Mouse (Mus musculus): ENCODE measurements at regions not wholly inside any gene's neighbourhood (a gene's known extent, or its start where the extent isn't known, plus 50 kb on each side); places are given as distances from the start of the nearest gene placed in this dataset.

DNA sequence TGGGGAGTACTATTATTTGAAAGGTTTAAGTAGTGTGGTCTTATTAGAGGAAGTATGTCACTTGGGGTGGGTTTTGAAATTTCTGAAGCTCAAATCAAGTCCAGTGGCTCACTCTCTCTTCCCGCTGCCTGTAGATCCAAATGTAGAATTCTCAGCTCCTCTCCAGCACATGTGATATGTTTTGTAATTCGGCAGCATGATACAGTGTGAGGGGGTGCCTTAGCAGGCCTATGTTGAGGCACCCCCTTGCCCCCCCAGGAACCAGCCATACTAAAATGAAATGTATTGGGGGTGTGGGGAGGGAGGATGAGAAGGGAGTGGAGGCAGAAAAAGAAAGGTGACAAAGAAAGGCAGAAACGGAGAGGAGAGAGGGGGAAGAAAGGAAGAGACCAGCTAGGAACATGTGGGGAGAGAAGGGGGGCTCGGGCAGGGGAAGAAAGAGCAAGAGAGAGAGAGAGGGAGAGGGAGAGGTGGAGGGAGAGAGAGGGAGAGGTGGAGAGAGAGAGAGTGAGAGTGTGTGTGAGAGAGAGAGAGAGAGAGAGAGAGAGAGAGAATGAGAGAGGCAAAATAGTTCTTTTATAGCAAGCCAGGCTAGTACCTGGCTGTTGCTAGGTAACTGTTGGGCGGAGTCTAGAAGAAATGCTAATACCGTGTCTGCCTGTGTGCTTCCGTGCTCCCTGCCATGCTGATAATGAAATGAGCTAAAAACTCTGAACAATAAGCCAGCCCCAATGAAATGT, 209.4 kb upstream of the Nabp1 start:
- TF ChIP-seq CTCF (IDR thresholded peaks at IDR 0.05; ENCODE audit: low read depth) (no peak), EP300 (IDR thresholded peaks at IDR 0.05; ENCODE audit: low read depth) (no peak)
